Mouse (Mus musculus) thymus, adult 2 months (tissue): Measurements from ENCODE around the gene Clmp. TPM values are rescaled to one million over a fixed set of nuclear protein-coding genes. Genes with fewer than 3 reads are reported as not detected.

Experiments used
- DNase-seq: peaks from one replicate; pipeline ENCODE4 v3.0.0; 2021
- H3K27ac ChIP-seq: fragments of 200-500 bp; 2 replicates; pipeline ENCODE4 v1.5.1; 2012; ENCODE audit warnings: low read length, control low read depth; ENCODE audit not compliant: control insufficient read depth, insufficient read depth
- H3K27me3 ChIP-seq: fragments of 200-500 bp; 2 replicates; pipeline ENCODE4 v1.6.1; 2012; ENCODE audit warnings: mild to moderate bottlenecking, low read length, moderate library complexity, mixed read lengths; ENCODE audit not compliant: control insufficient read depth, insufficient read depth
- H3K36me3 ChIP-seq: fragments of 200-500 bp; 2 replicates; pipeline ENCODE4 v1.6.1; 2012; ENCODE audit warnings: mild to moderate bottlenecking, low read length, moderate library complexity; ENCODE audit not compliant: control insufficient read depth, insufficient read depth
- H3K4me1 ChIP-seq: fragments of 200-500 bp; replicated peaks from 2 replicates; pipeline ENCODE4 v1.6.1; 2012; ENCODE audit warnings: low read length; ENCODE audit not compliant: control insufficient read depth, insufficient read depth
- H3K4me3 ChIP-seq: fragments of 200-500 bp; 2 replicates; pipeline ENCODE4 v1.5.1; 2012; ENCODE audit warnings: mild to moderate bottlenecking, low read length, control low read depth, moderate library complexity; ENCODE audit not compliant: control insufficient read depth, insufficient read depth
- CTCF ChIP-seq: fragments of 200-500 bp; IDR thresholded peaks from 2 replicates; pipeline ENCODE4 v1.5.1; 2012; ENCODE audit warnings: mild to moderate bottlenecking, control low read depth, low read length, moderate library complexity, borderline replicate concordance; ENCODE audit not compliant: control insufficient read depth, poor library complexity, insufficient read depth; ENCODE audit errors: extremely low read depth
- POLR2A ChIP-seq: fragments of 200-500 bp; IDR thresholded peaks from 2 replicates; pipeline ENCODE4 v1.6.1; 2012; ENCODE audit warnings: mild to moderate bottlenecking, low read length, control low read depth, moderate library complexity; ENCODE audit not compliant: control insufficient read depth, poor library complexity, insufficient read depth; ENCODE audit errors: extremely low read depth
- WGBS: fragments of 180-500 bp; shearing (Covaris S2); methylation state at CpG from one replicate; pipeline ENCODE4 v1.1.7; 2018; 5-methylcytosine and 5-hydroxymethylcytosine counted together
- polyA plus RNA-seq: library from polyadenylated mRNA; depleted of rRNA; stranded (reverse); fragments of >200 nt; gene quantifications from 2 replicates; pipeline ENCODE4 v1.2.3, GENCODE M21; 2012

The Clmp gene
- polyA plus RNA-seq, 1 experiment: 1.1 TPM

DNA sequence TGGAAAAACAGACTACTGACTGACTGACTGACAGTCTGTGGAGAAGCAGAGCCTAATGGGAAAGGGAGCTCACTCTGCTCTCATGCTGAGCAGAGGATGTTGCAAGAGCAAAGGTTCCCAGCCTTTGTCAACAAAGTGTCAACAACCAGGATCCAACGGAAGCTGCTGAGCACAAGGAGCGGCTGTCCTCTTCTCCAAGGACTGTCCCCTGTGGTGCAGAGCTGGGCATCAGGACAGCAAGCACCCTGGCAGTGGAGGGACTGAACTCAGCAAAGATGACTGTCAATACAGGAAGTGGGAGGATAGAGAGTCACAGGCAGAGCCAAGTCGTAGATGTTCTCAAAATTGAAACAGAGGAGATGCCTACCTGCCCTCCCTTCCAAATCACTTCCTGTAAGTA lies 58.5 kb downstream of the Clmp start:
- Histone ChIP-seq H3K4me3 (no peak overlapping the region), H3K36me3 (no peaks in the 10 kb centered on the region), H3K4me1 (peaks cover 5% of the 10 kb centered on the region), H3K27me3 (no peaks in the 10 kb centered on the region), H3K27ac (no peak overlapping the region)
- peak; percentile 9 for DNase-seq
- 40% methylated on average over 3 of the region's 3 CpGs for WGBS
- TF ChIP-seq POLR2A: no peak
- no peak for TF ChIP-seq CTCF

DNA sequence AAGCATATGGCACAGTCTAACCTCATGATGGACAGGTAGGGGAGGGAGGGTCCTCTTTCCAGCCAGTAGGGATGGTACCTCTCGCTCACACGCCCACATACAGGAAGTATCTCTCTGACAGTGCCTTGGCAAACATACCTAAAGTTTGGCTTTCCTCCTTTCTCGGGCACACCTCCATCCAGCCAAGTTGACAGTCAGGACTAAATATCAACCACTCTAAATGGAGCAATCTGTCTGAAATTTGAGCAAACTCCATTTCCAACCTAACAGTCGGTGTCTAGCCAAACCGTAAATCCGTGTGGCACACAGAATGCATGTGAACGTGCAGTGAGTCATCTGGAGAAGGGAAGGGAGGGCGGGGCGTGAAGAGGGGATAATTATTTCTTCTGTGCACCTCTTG lies 61.0 kb downstream of the Clmp start:
- WGBS: 79% methylated on average over 9 of the region's 9 CpGs
- DNase-seq: no peak
- Histone ChIP-seq H3K4me1 (peaks cover 5% of the 10 kb centered on the region), H3K27ac (no peak overlapping the region), H3K36me3 (no peaks in the 10 kb centered on the region), H3K4me3 (no peak overlapping the region), H3K27me3 (no peaks in the 10 kb centered on the region)
- TF ChIP-seq CTCF: no peak
- TF ChIP-seq POLR2A: no peak

DNA sequence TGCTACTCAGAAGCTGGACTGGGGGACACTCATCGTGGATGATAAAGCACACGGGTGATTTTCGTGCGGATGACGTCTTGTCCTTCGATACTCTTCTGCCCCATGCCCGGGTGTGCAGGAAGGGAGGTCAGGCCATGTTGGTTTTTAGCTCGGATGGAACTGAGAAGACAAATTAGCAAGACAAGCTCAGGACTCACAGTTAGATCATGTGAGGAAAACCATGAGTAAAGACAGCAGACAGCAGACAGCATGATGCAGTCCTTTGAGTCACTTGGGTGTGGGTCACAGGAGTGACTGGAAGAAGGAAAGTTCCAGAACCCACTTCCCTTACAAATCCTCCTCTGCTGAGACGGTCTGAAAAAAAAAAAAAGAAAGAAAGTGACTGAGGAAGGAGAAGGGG lies 61.5 kb downstream of the Clmp start:
- TF ChIP-seq POLR2A (no peak), CTCF (no peak)
- no peaks in the 10 kb centered on the region for H3K36me3 ChIP-seq
- no peaks in the 10 kb centered on the region for H3K27me3 ChIP-seq
- no peak for DNase-seq
- no peak overlapping the region for H3K4me3 ChIP-seq
- no peak overlapping the region for H3K27ac ChIP-seq
- peaks cover 5% of the 10 kb centered on the region for H3K4me1 ChIP-seq
- 89% methylated on average over 9 of the region's 9 CpGs for WGBS

DNA sequence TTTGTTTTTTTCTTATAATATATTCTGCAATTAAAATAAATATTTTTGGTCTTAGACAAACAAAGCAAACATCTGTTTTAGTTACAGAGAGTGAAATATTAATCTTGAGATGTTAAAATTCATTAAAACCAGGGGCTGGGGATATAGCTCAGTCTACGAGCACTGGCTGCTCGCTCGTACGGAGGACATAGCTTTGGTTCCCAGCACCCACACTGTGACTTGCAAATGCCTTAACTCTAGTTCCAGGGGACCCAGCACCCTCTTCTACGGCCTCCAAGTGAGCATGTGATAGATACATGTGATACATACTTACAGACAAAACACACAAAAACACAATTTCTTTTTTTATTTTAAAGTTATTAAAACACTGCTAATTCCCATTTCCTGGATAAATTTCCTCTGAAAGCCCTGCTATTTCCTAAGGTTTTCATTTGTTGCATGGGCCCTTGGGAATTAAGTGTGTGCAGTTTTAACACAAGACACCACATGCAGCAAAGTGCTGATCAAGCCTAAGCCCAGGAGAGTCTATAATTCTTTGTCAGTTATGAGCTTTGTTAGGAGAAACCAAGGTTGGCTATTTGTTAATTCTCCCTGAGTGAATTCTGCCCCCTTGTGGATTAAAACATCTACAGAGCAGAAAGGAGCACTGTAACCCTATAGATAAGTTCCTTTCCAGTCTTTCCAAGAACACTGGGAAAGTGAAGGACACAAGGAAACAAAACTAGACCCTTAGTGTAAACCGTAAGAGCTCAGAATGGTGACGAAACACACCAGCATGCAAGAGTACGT lies 64.3 kb downstream of the Clmp start:
- WGBS: 87% methylated on average over 8 of the region's 8 CpGs
- Histone ChIP-seq H3K27ac (no peak overlapping the region), H3K4me1 (no peaks in the 10 kb centered on the region; the same call in 1 of the 2 replicates), H3K36me3 (no peaks in the 10 kb centered on the region), H3K27me3 (no peaks in the 10 kb centered on the region), H3K4me3 (no peak overlapping the region)
- no peak for TF ChIP-seq CTCF
- no peak for TF ChIP-seq POLR2A
- DNase-seq: no peak

DNA sequence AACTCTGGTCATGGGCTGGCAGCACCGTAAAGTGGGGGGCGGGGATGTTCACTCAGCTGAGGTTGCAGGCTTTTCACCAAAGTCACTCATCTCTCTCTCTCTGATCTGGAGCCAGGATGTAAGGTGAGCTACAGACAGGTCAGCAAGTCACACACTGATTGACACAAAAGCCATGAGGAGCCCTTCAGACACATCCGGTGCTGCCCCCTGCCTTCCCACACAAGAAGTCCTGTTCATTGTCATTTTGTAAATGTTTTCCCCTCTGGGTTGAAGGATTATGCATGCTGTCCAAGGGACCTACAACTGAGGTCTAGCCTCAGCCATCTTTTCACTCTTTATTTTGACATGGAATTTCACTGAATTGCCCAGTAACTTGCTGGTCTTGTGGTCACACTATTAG lies 66.0 kb downstream of the Clmp start:
- Histone ChIP-seq H3K36me3 (no peaks in the 10 kb centered on the region), H3K27ac (no peak overlapping the region), H3K4me1 (no peaks in the 10 kb centered on the region; the same call in 1 of the 2 replicates), H3K4me3 (no peak overlapping the region), H3K27me3 (no peaks in the 10 kb centered on the region)
- 70% methylated on average over 3 of the region's 3 CpGs for WGBS
- no peak for TF ChIP-seq CTCF
- no peak for TF ChIP-seq POLR2A
- no peak for DNase-seq

DNA sequence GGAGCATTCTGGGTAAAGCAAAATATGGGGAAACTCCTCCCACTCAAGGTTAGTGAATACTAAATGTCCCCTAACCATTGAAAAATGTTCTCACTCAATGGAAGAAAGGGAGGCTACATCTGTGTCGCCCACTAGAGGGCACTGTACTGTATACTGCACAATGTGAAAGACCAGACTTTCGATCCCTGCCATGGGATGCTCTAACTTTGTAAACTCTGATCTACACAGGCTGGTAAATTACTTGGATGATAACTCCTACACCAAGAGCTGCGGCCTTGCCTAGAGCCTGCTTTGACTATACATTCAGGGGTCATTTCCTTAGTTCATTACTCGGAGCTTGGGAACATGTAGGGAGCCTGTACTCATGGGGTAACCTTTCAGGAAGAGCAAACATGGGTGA lies 70.6 kb downstream of the Clmp start:
- peak; percentile 53 for DNase-seq
- no peaks in the 10 kb centered on the region for H3K36me3 ChIP-seq
- 18% methylated on average over 4 of the region's 4 CpGs for WGBS
- H3K4me3 ChIP-seq: no peak overlapping the region
- H3K27me3 ChIP-seq: 0 out of 2 replicates have a peak, but pooled peaks cover 2% of the 10 kb centered on the region
- H3K4me1 ChIP-seq: peaks cover 8% of the 10 kb centered on the region; the same call in 1 of the 2 replicates
- TF ChIP-seq POLR2A (no peak), CTCF (no peak)
- no peak overlapping the region for H3K27ac ChIP-seq

DNA sequence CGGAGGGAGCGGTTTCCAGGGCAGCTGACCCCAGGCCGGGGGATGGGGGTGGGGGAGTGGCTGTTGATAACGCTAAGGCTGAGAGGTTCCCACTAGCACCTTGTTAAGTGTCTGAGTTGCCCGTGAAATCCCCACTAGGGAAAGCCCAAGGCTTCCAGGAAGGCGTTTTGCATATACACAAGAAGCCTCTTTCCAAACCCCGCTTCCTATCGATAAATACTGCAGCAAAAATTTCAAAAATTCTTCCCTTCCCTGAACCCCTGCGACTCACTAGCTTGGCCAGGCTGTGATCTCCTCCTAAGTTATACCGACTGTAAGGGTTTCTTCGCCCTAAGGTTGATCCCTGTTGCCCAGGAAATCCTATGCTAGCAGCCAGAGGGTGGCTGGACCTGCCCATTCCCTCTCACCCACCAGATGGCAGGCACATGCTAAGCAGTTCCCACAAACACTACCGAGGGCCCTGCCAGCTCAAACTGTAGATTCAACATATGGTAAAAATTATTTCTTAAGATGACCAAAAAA lies 71.4 kb downstream of the Clmp start:
- Histone ChIP-seq H3K4me1 (peaks cover 8% of the 10 kb centered on the region; the same call in 1 of the 2 replicates), H3K27ac (no peak overlapping the region), H3K36me3 (no peaks in the 10 kb centered on the region), H3K4me3 (no peak overlapping the region), H3K27me3 (0 out of 2 replicates have a peak, but pooled peaks cover 2% of the 10 kb centered on the region)
- TF ChIP-seq CTCF (no peak), POLR2A (no peak)
- DNase-seq: peak; percentile 16
- 34% methylated on average over 12 of the region's 12 CpGs for WGBS
